9 mouse cellular contexts compared by ENCODE assay signal in the genomic region with DNA sequence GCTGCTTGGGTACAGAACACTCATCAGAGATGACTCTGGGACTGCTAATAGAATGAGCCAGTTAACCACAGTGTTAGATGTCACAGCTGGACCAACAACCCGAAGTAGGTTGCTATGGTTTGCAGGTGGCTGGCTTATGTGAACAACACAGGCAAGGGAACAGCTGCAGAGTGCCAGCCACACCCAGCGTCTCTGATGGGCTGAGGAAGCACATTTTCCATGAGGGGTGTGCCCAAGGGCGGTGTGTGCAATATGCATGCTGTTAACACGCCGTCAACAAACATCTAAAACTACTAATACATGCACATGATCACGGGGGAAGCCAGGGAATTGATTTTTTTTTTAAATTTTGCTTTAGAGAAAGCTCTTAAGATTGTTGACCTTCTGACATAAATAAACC.
A peak's percentile ranks its signal among the peaks of the same experiment; 100 is the strongest.
DNase-seq lines count a peak whose midpoint lies in the region; ATAC-seq lines count a peak whose summit lies in the region.
"Had no signal": no experiment of that assay in that cellular context is flagged by ENCODE, and none has a peak within 500 bp of the region (broad histone marks: within the 10 kb centered on the region; RNA-seq: fewer than 3 reads in every experiment).

No protein-coding gene starts in this region.

- no peak overlapping the region for H3K27ac ChIP-seq in midbrain, embryonic 11.5 days (ENCODE audit: low read depth, low read length)
- H3K27ac ChIP-seq: lung, embryonic 15.5 days had no signal

- H3K36me3 ChIP-seq in midbrain, embryonic 11.5 days (ENCODE audit: control insufficient read depth, insufficient read depth, low read length): no peaks in the 10 kb centered on the region
- H3K36me3 ChIP-seq: lung, embryonic 15.5 days had no signal

- no peaks in the 10 kb centered on the region for H3K9me3 ChIP-seq in midbrain, embryonic 11.5 days (ENCODE audit: control insufficient read depth, low read length)
- H3K9me3 ChIP-seq: lung, embryonic 15.5 days had no signal

- no peak for ATAC-seq in midbrain, embryonic 11.5 days (ENCODE audit: low FRiP score)

- WGBS in midbrain, embryonic 11.5 days: 85% methylated on average over 6 of the region's 6 CpGs

- H3K9ac ChIP-seq in midbrain, embryonic 11.5 days (ENCODE audit: low read length): no peak overlapping the region
- H3K9ac ChIP-seq: lung, embryonic 15.5 days had no signal

- no peaks in the 10 kb centered on the region for H3K27me3 ChIP-seq in midbrain, embryonic 11.5 days (ENCODE audit: control insufficient read depth, insufficient read depth, low read length)
- H3K27me3 ChIP-seq: lung, embryonic 15.5 days had no signal

- DNase-seq in B cell, adult 2 months: peak; percentile 43 to 45
- DNase-seq in MN1 (ENCODE audit: low spot score): peak; percentile 47
- DNase-seq in liver: peak; percentile 68
- DNase-seq in retina, embryonic 14.5 days (ENCODE audit: low spot score): peak; percentile 55
- DNase-seq in urinary bladder, postnatal 10 days (ENCODE audit: low spot score): no peak
- no peak for DNase-seq in right cerebral cortex, postnatal 36 days (ENCODE audit: low spot score in 2 of 2)
- DNase-seq in midbrain, embryonic 11.5 days (ENCODE audit: low spot score, missing footprints): no peak
- no peak for DNase-seq in kidney, adult 18-20 months

- no peak overlapping the region for H3K4me3 ChIP-seq in midbrain, embryonic 11.5 days (ENCODE audit: low read depth, low read length)
- H3K4me3 ChIP-seq: lung, embryonic 15.5 days had no signal

- no peak overlapping the region for H3K4me2 ChIP-seq in midbrain, embryonic 11.5 days
- H3K4me2 ChIP-seq: lung, embryonic 15.5 days had no signal

- no peaks in the 10 kb centered on the region for H3K4me1 ChIP-seq in midbrain, embryonic 11.5 days (ENCODE audit: control insufficient read depth, insufficient read depth, low read length)

Comparison
In these comparisons a context has a peak if more than half of its experiments do, and no peak if none do; other contexts are left out.
1. DNase-seq: peak in B cell, adult 2 months (2 of 2), MN1 (single experiment), liver (single experiment) and retina, embryonic 14.5 days (single experiment); none in urinary bladder, postnatal 10 days (single experiment), right cerebral cortex, postnatal 36 days (0 of 2), midbrain, embryonic 11.5 days (single experiment) and kidney, adult 18-20 months (single experiment).